Mouse (Mus musculus): Measurements from ENCODE around the gene Pygb.

- TF ChIP-seq GATA1 (IDR thresholded peaks at IDR 0.05; ENCODE audit: low read length) (no peak), TAL1 (IDR thresholded peaks at IDR 0.05; ENCODE audit: low read length) (no peak)
Observed at GRCm38 (mm10) chr2:150859709-150860470, 73.4 kb downstream of the Pygb start.
